Mouse (Mus musculus) CH12.LX (cell line): ENCODE data around the gene Tpd52l2. TPM values are rescaled to one million over a fixed set of nuclear protein-coding genes. Genes with fewer than 3 reads are reported as not detected.
A peak's percentile ranks its signal among the peaks of the same experiment; 100 is the strongest.

ENCODE experiments used
- DNase-seq: peaks from one replicate; pipeline ENCODE4 v3.0.0-alpha.2; 2013; ENCODE audit errors: extremely low read depth
- H3K27ac ChIP-seq: 2 replicates; pipeline ENCODE4 v1.5.1; 2012; ENCODE audit warnings: low read depth, mild to moderate bottlenecking, control low read depth, moderate library complexity; ENCODE audit not compliant: insufficient read depth
- H3K27me3 ChIP-seq: replicated peaks from 2 replicates; pipeline ENCODE3; 2012; ENCODE audit warnings: inconsistent platforms
- H3K36me3 ChIP-seq, 2 experiments: replicated peaks in 1 of 2; 2 replicates each; pipeline versions ENCODE3 to v1.6.1; 2012; ENCODE audit warnings: inconsistent platforms in 1 of 2, low read length in 1 of 2, mild to moderate bottlenecking in 1 of 2, mixed read lengths in 1 of 2, moderate library complexity in 1 of 2; ENCODE audit not compliant: control insufficient read depth in 1 of 2, insufficient read depth in 1 of 2
- H3K4me1 ChIP-seq, 2 experiments: 2 replicates each; pipeline ENCODE4 v1.6.1; 2012; ENCODE audit warnings: inconsistent platforms in 1 of 2, moderate library complexity in 1 of 2; ENCODE audit not compliant: insufficient read depth in 2 of 2, control insufficient read depth in 1 of 2
- H3K4me2 ChIP-seq: 2 replicates; pipeline ENCODE4 v1.6.1; 2012; ENCODE audit warnings: low read depth, mild to moderate bottlenecking, control low read depth; ENCODE audit not compliant: poor library complexity, insufficient read depth, severe bottlenecking
- H3K4me3 ChIP-seq, 3 experiments: fragments of 150-350 bp in 1 of 3; sonication (generic) in 1 of 3; replicated peaks in 1 of 3; 2 replicates each; pipeline versions ENCODE3 to v1.5.1; 2011 to 2012; ENCODE audit warnings: low read depth in 2 of 3, low read length in 2 of 3, mild to moderate bottlenecking in 2 of 3, moderate library complexity in 2 of 3, control low read depth in 1 of 3, improper control_type of control experiment in 1 of 3, inconsistent platforms in 1 of 3, mixed read lengths in 1 of 3; ENCODE audit not compliant: poor library complexity in 1 of 3
- H3K79me2 ChIP-seq: replicated peaks from 2 replicates; pipeline ENCODE4 v1.6.1; 2012; ENCODE audit warnings: mild to moderate bottlenecking, moderate library complexity; ENCODE audit not compliant: control insufficient read depth, poor library complexity, insufficient read depth, severe bottlenecking; ENCODE audit errors: extremely low read depth
- H3K9ac ChIP-seq: 2 replicates; pipeline ENCODE4 v1.6.1; 2012; ENCODE audit warnings: low read depth, mild to moderate bottlenecking, control low read depth, moderate library complexity; ENCODE audit not compliant: insufficient read depth
- H3K9me3 ChIP-seq: replicated peaks from 2 replicates; pipeline ENCODE3; 2012; ENCODE audit warnings: low read length, inconsistent platforms, mixed read lengths
- BHLHE40 ChIP-seq: IDR thresholded peaks from 2 replicates; pipeline ENCODE4 v1.6.1; 2011; ENCODE audit warnings: mild to moderate bottlenecking, low read depth, low read length, improper control_type of control experiment
- CHD1 ChIP-seq: IDR thresholded peaks from 2 replicates; pipeline ENCODE4 v1.6.1; 2012; ENCODE audit warnings: low read depth, low read length, improper control_type of control experiment, inconsistent platforms
- CHD2 ChIP-seq: IDR thresholded peaks from 2 replicates; pipeline ENCODE4 v1.6.1; 2011; ENCODE audit warnings: low read length, improper control_type of control experiment
- CTCF ChIP-seq, 2 experiments: IDR thresholded peaks in 1 of 2; conservative IDR thresholded peaks in 1 of 2; 2 replicates each; pipeline ENCODE4 v1.5.1; 2011 to 2012; ENCODE audit warnings: low read depth in 2 of 2, low read length in 2 of 2, improper control_type of control experiment in 1 of 2, inconsistent platforms in 1 of 2, mild to moderate bottlenecking in 1 of 2, moderate library complexity in 1 of 2
- E2F4 ChIP-seq: IDR thresholded peaks from 2 replicates; pipeline ENCODE4 v1.6.1; 2011; ENCODE audit warnings: low read depth, low read length, improper control_type of control experiment; ENCODE audit not compliant: insufficient replicate concordance
- ELF1 ChIP-seq: IDR thresholded peaks from 2 replicates; pipeline ENCODE4 v1.6.1; 2014; ENCODE audit warnings: low read depth, mild to moderate bottlenecking, inconsistent platforms, low read length, improper control_type of control experiment
- EP300 ChIP-seq: IDR thresholded peaks from 2 replicates; pipeline ENCODE4 v1.6.1; 2011; ENCODE audit warnings: low read length, improper control_type of control experiment
- ETS1 ChIP-seq: conservative IDR thresholded peaks from 2 replicates; pipeline ENCODE4 v1.6.1; 2012; ENCODE audit warnings: low read depth, mild to moderate bottlenecking, inconsistent platforms, low read length, improper control_type of control experiment, moderate library complexity
- GABPA ChIP-seq: IDR thresholded peaks from 2 replicates; pipeline ENCODE4 v1.6.1; 2012; ENCODE audit warnings: low read depth, low read length, improper control_type of control experiment, inconsistent platforms; ENCODE audit not compliant: insufficient replicate concordance
- HCFC1 ChIP-seq: IDR thresholded peaks from 2 replicates; pipeline ENCODE4 v1.6.1; 2012; ENCODE audit warnings: low read depth, mild to moderate bottlenecking, inconsistent platforms, low read length, improper control_type of control experiment
- IRF4 ChIP-seq: IDR thresholded peaks from 2 replicates; pipeline ENCODE4 v1.6.1; 2014; ENCODE audit warnings: low read depth, mild to moderate bottlenecking, inconsistent platforms, low read length, improper control_type of control experiment
- JUN ChIP-seq: IDR thresholded peaks from 2 replicates; pipeline ENCODE4 v1.6.1; 2011; ENCODE audit warnings: low read depth, mild to moderate bottlenecking, low read length, improper control_type of control experiment, moderate library complexity; ENCODE audit not compliant: insufficient read depth
- JUND ChIP-seq: conservative IDR thresholded peaks from 2 replicates; pipeline ENCODE4 v1.6.1; 2011; ENCODE audit warnings: low read depth, low read length, improper control_type of control experiment
- KAT2A ChIP-seq: IDR thresholded peaks from 2 replicates; pipeline ENCODE4 v1.6.1; 2012; ENCODE audit warnings: low read length, improper control_type of control experiment, inconsistent platforms; ENCODE audit not compliant: insufficient replicate concordance
- MAFK ChIP-seq: IDR thresholded peaks from 2 replicates; pipeline ENCODE4 v1.6.1; 2011; ENCODE audit warnings: low read length, improper control_type of control experiment; ENCODE audit not compliant: insufficient replicate concordance
- MAX ChIP-seq: IDR thresholded peaks from 2 replicates; pipeline ENCODE4 v1.6.1; 2011; ENCODE audit warnings: low read length, improper control_type of control experiment
- MAZ ChIP-seq: IDR thresholded peaks from 2 replicates; pipeline ENCODE4 v1.6.1; 2012; ENCODE audit warnings: low read depth, mild to moderate bottlenecking, inconsistent platforms, low read length, improper control_type of control experiment, moderate library complexity
- MEF2A ChIP-seq: IDR thresholded peaks from 2 replicates; pipeline ENCODE4 v1.6.1; 2014; ENCODE audit warnings: low read depth, mild to moderate bottlenecking, inconsistent platforms, low read length, improper control_type of control experiment, borderline replicate concordance
- MXI1 ChIP-seq: IDR thresholded peaks from 2 replicates; pipeline ENCODE4 v1.6.1; 2011; ENCODE audit warnings: mild to moderate bottlenecking, low read depth, low read length, improper control_type of control experiment
- MYC ChIP-seq: IDR thresholded peaks from 2 replicates; pipeline ENCODE4 v1.6.1; 2011; ENCODE audit warnings: low read depth, mild to moderate bottlenecking, improper control_type of control experiment, low read length
- NELFE ChIP-seq: IDR thresholded peaks from 2 replicates; pipeline ENCODE4 v1.6.1; 2011; ENCODE audit warnings: low read depth, low read length, improper control_type of control experiment
- NRF1 ChIP-seq: IDR thresholded peaks from 2 replicates; pipeline ENCODE4 v1.6.1; 2014; ENCODE audit warnings: low read depth, mild to moderate bottlenecking, inconsistent platforms, low read length, improper control_type of control experiment, moderate library complexity
- PAX5 ChIP-seq: IDR thresholded peaks from 2 replicates; pipeline ENCODE4 v1.6.1; 2012; ENCODE audit warnings: low read length, inconsistent platforms, mixed read lengths
- POLR2A ChIP-seq: IDR thresholded peaks from 2 replicates; pipeline ENCODE4 v1.6.1; 2011; ENCODE audit warnings: low read depth, mild to moderate bottlenecking, improper control_type of control experiment, low read length
- POLR2AphosphoS2 ChIP-seq: IDR thresholded peaks from 2 replicates; pipeline ENCODE4 v1.6.1; 2011; ENCODE audit warnings: low read depth, low read length, improper control_type of control experiment
- RAD21 ChIP-seq: IDR thresholded peaks from 2 replicates; pipeline ENCODE4 v1.6.1; 2011; ENCODE audit warnings: low read depth, mild to moderate bottlenecking, low read length, improper control_type of control experiment, moderate library complexity
- RCOR1 ChIP-seq: conservative IDR thresholded peaks from 2 replicates; pipeline ENCODE4 v1.6.1; 2012; ENCODE audit warnings: low read depth, mild to moderate bottlenecking, inconsistent platforms, low read length, improper control_type of control experiment
- SIN3A ChIP-seq: IDR thresholded peaks from 2 replicates; pipeline ENCODE4 v1.6.1; 2012; ENCODE audit warnings: low read length, improper control_type of control experiment, inconsistent platforms
- SMC3 ChIP-seq: IDR thresholded peaks from 2 replicates; pipeline ENCODE4 v1.6.1; 2011; ENCODE audit warnings: low read depth, low read length, improper control_type of control experiment
- TBP ChIP-seq: conservative IDR thresholded peaks from 2 replicates; pipeline ENCODE4 v1.6.1; 2011; ENCODE audit warnings: low read depth, low read length, improper control_type of control experiment
- TCF12 ChIP-seq: IDR thresholded peaks from 2 replicates; pipeline ENCODE4 v1.6.1; 2014; ENCODE audit warnings: low read depth, mild to moderate bottlenecking, inconsistent platforms, low read length, improper control_type of control experiment
- UBTF ChIP-seq: IDR thresholded peaks from 2 replicates; pipeline ENCODE4 v1.6.1; 2012; ENCODE audit warnings: low read depth, mild to moderate bottlenecking, inconsistent platforms, low read length, improper control_type of control experiment, moderate library complexity
- USF1 ChIP-seq: IDR thresholded peaks from 2 replicates; pipeline ENCODE4 v1.6.1; 2014; ENCODE audit warnings: low read depth, mild to moderate bottlenecking, inconsistent platforms, low read length, improper control_type of control experiment
- USF2 ChIP-seq: conservative IDR thresholded peaks from 2 replicates; pipeline ENCODE4 v1.6.1; 2011; ENCODE audit warnings: low read depth, low read length, improper control_type of control experiment
- ZC3H11A ChIP-seq: IDR thresholded peaks from 2 replicates; pipeline ENCODE4 v1.6.1; 2012; ENCODE audit warnings: low read depth, mild to moderate bottlenecking, inconsistent platforms, low read length, improper control_type of control experiment
- ZKSCAN1 ChIP-seq: IDR thresholded peaks from 2 replicates; pipeline ENCODE4 v1.6.1; 2012; ENCODE audit warnings: low read depth, inconsistent platforms, low read length, improper control_type of control experiment, borderline replicate concordance
- ZMIZ1 ChIP-seq: IDR thresholded peaks from 2 replicates; pipeline ENCODE4 v1.6.1; 2012; ENCODE audit warnings: low read depth, mild to moderate bottlenecking, inconsistent platforms, low read length, improper control_type of control experiment
- ZNF384 ChIP-seq: IDR thresholded peaks from 2 replicates; pipeline ENCODE4 v1.6.1; 2012; ENCODE audit warnings: low read depth, low read length, improper control_type of control experiment, inconsistent platforms
- dilution Hi-C: fragments of 300-500 bp; cut with MboI; formaldehyde crosslinking; loops from 2 replicates; pipeline ENCODE4 v1.14.3; 2020; ENCODE audit warnings: low sequenced_read_pairs; ENCODE audit not compliant: extremely low pct_unique_long_range_greater_than_20kb, extremely low pct_ligation_motif_present
- in situ Hi-C: fragments of 300-500 bp; cut with MboI; formaldehyde crosslinking; loops from 3 replicates; pipeline ENCODE4 v1.14.3; 2019; ENCODE audit warnings: low sequenced_read_pairs, low pct_ligation_motif_present, low pct_unique_long_range_greater_than_20kb, mixed read lengths
- polyA plus RNA-seq: library from polyadenylated mRNA; unstranded; fragments of >175 nt; gene quantifications from 2 replicates; pipeline ENCODE4 v1.2.1, GENCODE M21; 2012; ENCODE audit warnings: low read depth; ENCODE audit not compliant: insufficient read length
- total RNA-seq, 2 experiments: library from RNA; depleted of rRNA; stranded (reverse); fragments of 300-350 nt in 1 of 2; fragments of >200 nt in 1 of 2; gene quantifications; 2 replicates each; pipeline ENCODE4 v1.2.3; 2012 to 2014

The Tpd52l2 gene
- total RNA-seq (2012; rRNA removed) (80.7 and 90.4 TPM in 2 replicates), total RNA-seq (2014; rRNA removed) (126 and 127 TPM in 2 replicates), polyA plus RNA-seq (92.0 and 92.1 TPM in 2 replicates)

- H3K9me3 ChIP-seq: no peaks in the 10 kb centered on the region
- TF ChIP-seq CHD1 (no peak), RCOR1 (no peak), SMC3 (no peak), E2F4 (peak; percentile 80; the same call in 1 of the 2 replicates), GABPA (peak; percentile 5; the same call in 1 of the 2 replicates), EP300 (no peak), ETS1 (no peak), TBP (peak; percentile 86), MAZ (no peak), ZC3H11A (no peak), UBTF (no peak), ZNF384 (no peak), MAX (peak; percentile 29; the same call in 1 of the 2 replicates), TCF12 (peak; percentile 50; the same call in 1 of the 2 replicates), CTCF (conservative IDR thresholded peaks at IDR 0.05 in 1 of 2, IDR thresholded peaks at IDR 0.05 in 1 of 2; ENCODE audit: low read depth in 2 of 2, low read length in 2 of 2) (no peak), JUN (no peak), USF2 (no peak), IRF4 (peak; percentile 45; the same call in 1 of the 2 replicates), MYC (no peak), RAD21 (no peak), POLR2AphosphoS2 (0 out of 2 replicates have a peak, but pooled peaks have one; percentile 46), KAT2A (peak; percentile 65; the same call in 1 of the 2 replicates), MEF2A (0 out of 2 replicates have a peak, but pooled peaks have one; percentile 10), MXI1 (peak; percentile 74; the same call in 1 of the 2 replicates), NELFE (peak; percentile 89), POLR2A (peak; percentile 92), USF1 (no peak), MAFK (no peak), ZMIZ1 (peak; percentile 60; the same call in 1 of the 2 replicates), ELF1 (peak; percentile 94), NRF1 (no peak), PAX5 (no peak), BHLHE40 (no peak), JUND (no peak), CHD2 (peak; percentile 77), HCFC1 (peak; percentile 89), SIN3A (peak; percentile 88), ZKSCAN1 (no peak)
- in situ Hi-C loops (loop anchor here (25.0 kb wide), 1 partner anchor 310 kb away; the partner anchor contains the start of gene Ppdpf), dilution Hi-C loops (no loop called here)
- peak within 1 kb of the TSS; percentile 91 for H3K9ac ChIP-seq
- H3K27ac ChIP-seq: peak within 1 kb of the TSS; percentile 90
- peaks cover 17 to 40% of the 10 kb centered on the region in 2 experiments for H3K36me3 ChIP-seq
- H3K4me2 ChIP-seq: peak within 1 kb of the TSS; percentile 94
- no peaks in the 10 kb centered on the region for H3K27me3 ChIP-seq
- peaks cover 10 to 40% of the 10 kb centered on the region in 2 experiments for H3K4me1 ChIP-seq
- DNase-seq: peak; percentile 97
- peaks cover 36% of the 10 kb centered on the region for H3K79me2 ChIP-seq
- peak within 1 kb of the TSS; percentile 81 to 97 (median 97) for H3K4me3 ChIP-seq
These were observed at the start of gene Tpd52l2 for GRCm38 (mm10) chr2:181496831-181497547. Gene Tpd52l2, plus strand, starts transcription at chr2:181497142.
